Mouse (Mus musculus) thymus, postnatal 14 days (tissue): ENCODE measurements around the gene Zfyve28.
A peak's percentile ranks its signal among the peaks of the same experiment; 100 is the strongest.

Experiments
- DNase-seq: peaks from one replicate; pipeline ENCODE4 v3.0.0; 2021

Zfyve28 gene

GRCm38 (mm10) chr5:34286516-34286915 is 1.7 kb downstream of the Zfyve28 start:
- peak; percentile 5 for DNase-seq

- no peak for DNase-seq
Measured at GRCm38 (mm10) chr5:34285285-34285684, 3.0 kb downstream of the Zfyve28 start.

GRCm38 (mm10) chr5:34284156-34284750 is 4.0 kb downstream of the Zfyve28 start:
- DNase-seq = no peak

- no peak for DNase-seq
Measured at GRCm38 (mm10) chr5:34283355-34283754, 4.9 kb downstream of the Zfyve28 start.

- DNase-seq = no peak
Measured at GRCm38 (mm10) chr5:34280976-34281375, 7.3 kb downstream of the Zfyve28 start.

GRCm38 (mm10) chr5:34279214-34279613 is 9.0 kb downstream of the Zfyve28 start:
- DNase-seq = no peak

- DNase-seq = no peak
Measured at GRCm38 (mm10) chr5:34278058-34278457, 10.2 kb downstream of the Zfyve28 start.

GRCm38 (mm10) chr5:34276746-34277145 is 11.5 kb downstream of the Zfyve28 start:
- no peak for DNase-seq

- no peak for DNase-seq
Measured at GRCm38 (mm10) chr5:34276191-34276590, 12.1 kb downstream of the Zfyve28 start.

GRCm38 (mm10) chr5:34274676-34275293 is 13.5 kb downstream of the Zfyve28 start:
- DNase-seq = no peak

GRCm38 (mm10) chr5:34274268-34274667 is 14.0 kb downstream of the Zfyve28 start:
- DNase-seq = no peak

GRCm38 (mm10) chr5:34273251-34273681 is 15.0 kb downstream of the Zfyve28 start:
- no peak for DNase-seq

GRCm38 (mm10) chr5:34271743-34272142 is 16.5 kb downstream of the Zfyve28 start:
- DNase-seq = peak; percentile 69

GRCm38 (mm10) chr5:34269921-34270465 is 18.3 kb downstream of the Zfyve28 start:
- no peak for DNase-seq

- no peak for DNase-seq
Measured at GRCm38 (mm10) chr5:34269197-34269920, 18.9 kb downstream of the Zfyve28 start.

GRCm38 (mm10) chr5:34266065-34266464 is 22.2 kb downstream of the Zfyve28 start:
- no peak for DNase-seq

GRCm38 (mm10) chr5:34259172-34259816 is 29.0 kb downstream of the Zfyve28 start:
- no peak for DNase-seq

- peak; percentile 62 for DNase-seq
Measured at GRCm38 (mm10) chr5:34255189-34255588, 33.1 kb downstream of the Zfyve28 start.

GRCm38 (mm10) chr5:34254309-34254708 is 33.9 kb downstream of the Zfyve28 start:
- DNase-seq = peak; percentile 28

- no peak for DNase-seq
Measured at GRCm38 (mm10) chr5:34252967-34253519, 35.2 kb downstream of the Zfyve28 start.

- DNase-seq = peak; percentile 67
Measured at GRCm38 (mm10) chr5:34252307-34252966, 35.8 kb downstream of the Zfyve28 start.

GRCm38 (mm10) chr5:34251794-34252193 is 36.5 kb downstream of the Zfyve28 start:
- DNase-seq = no peak
